Mouse (Mus musculus) gastrocnemius, postnatal 36 days (tissue): ENCODE data around the gene Rspry1. TPM values are rescaled to one million over a fixed set of nuclear protein-coding genes. Genes with fewer than 3 reads are reported as not detected.

Experiments used
- DNase-seq, 2 experiments: peaks; one replicate each; pipeline ENCODE4 v3.0.0; 2022
- intact Hi-C: fragments of 180-260 bp; cut with DNase I; formaldehyde crosslinking; loops from one replicate; pipeline ENCODE4 v1.15.1; 2025
- total RNA-seq, 2 experiments: library from RNA; stranded (reverse); gene quantifications; 2 replicates each; pipeline ENCODE4 v1.2.3; 2021

Rspry1 gene
- total RNA-seq, 2 experiments from 2014 or later = 7.3 to 9.3 TPM

DNA sequence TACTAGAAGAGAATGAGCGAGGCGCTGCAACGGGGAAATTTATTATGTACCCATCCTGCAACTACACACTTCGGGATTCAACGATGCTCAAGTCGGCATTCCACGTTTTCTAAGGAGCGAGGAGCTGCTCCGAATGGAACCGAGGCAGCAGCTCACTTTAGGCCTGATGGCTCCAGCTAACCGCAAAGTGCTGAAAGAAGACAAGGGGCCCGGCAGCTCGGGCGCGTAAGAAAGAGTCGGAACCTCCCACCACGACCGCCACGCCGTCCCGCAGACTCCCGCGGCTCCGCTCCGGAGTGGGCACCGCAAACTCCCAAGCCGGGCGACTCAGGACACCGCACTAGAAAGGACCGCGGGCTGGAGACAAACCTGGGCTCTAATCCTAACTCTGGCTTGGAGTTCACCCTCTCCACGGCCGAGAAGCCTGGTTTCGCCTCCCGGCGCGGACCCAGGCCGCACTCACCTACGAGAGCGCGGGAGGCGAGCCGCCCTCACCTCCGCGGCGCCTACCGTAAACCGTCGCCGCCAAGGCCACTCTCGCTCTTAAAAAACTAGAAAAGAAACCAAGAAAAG is 617 bp upstream of the Rspry1 start:
- peak in 1 of 2 experiments; percentile 24 for DNase-seq

DNA sequence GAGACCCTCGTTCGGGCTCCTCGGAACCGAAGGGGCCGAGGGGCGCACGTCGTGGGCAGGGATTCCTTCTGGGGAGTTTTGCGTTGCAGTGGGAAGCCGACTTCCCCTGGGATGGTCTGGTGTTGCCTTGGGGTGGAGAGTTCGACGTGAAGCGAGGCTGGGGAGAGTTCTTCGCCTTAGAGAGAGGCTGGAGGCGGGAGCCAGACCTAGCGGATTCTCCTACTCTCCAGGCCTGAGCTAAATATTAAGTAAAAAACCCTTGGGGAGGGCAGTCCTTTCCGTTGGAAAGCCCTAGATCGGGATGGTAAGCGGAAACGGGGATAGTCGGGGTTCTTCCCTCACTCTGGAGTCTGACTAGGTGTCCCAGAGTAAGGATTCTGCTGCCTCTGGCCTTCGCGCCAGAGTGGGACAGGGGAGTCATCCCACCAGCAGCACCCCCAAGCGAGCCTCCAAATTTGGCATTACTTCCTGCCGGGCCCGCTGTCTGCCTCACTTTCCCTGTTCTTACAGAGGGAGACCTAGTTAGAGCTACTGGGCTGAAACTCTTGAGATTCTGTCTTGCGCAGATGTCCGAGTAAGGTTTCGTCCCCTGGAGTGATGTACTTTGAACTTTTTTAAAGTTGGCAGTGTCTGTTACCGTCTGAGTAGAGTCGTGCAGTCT is 864 bp downstream of the Rspry1 start:
- intact Hi-C loops = no loop called here
- DNase-seq = no peak

More for the DNA sequence above, 617 bp upstream of the Rspry1 start:
- intact Hi-C loops = no loop called here

DNA sequence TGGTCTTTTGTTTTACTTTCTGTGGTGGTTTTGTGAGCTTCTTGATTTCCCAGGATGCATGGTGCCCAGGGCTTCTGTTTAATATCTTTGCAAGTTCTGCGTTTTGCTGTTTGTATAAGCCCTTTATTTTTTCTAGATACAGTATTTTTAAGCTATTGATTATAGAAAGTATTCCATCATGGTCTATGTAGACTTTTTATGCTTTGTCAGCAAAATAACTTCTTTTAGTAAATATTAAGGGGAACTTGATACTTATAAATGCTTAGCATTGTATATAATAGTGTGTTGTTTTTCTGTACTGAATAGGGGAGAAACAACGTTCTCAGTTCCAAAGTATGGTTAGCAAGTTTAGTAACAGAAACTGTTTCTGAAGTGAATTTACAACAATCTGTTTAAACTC is 2.3 kb downstream of the Rspry1 start:
- no peak for DNase-seq
- intact Hi-C loops = no loop called here

DNA sequence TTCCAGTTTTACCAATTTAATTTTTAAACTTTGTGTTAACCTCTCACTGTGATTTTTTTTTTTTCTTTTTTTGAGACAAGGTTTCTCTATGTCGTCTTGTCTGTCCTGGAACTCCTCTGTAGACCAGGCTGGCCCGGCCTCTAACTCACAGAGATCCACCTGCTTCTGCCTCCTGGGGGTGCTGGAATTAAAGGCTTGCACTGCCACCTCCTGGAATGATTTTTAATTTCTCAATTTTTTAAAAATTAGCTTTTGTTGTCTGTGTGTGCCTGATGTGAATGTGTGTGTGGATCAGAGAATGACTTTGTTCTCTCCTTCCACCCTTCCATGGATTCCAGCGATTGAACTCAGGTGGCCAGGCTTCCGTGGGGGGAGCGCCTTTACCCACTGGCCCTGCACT is 5.3 kb downstream of the Rspry1 start:
- intact Hi-C loops = loop anchor here (5.0 kb wide), 1 partner anchor 50 kb away; no protein-coding TSS in a partner anchor
- no peak for DNase-seq

- intact Hi-C loops = no loop called here
Observed at GRCm38 (mm10) chr8:94624885-94625284, 23.1 kb downstream of the Rspry1 start.

GRCm38 (mm10) chr8:94633564-94634194 is 31.9 kb downstream of the Rspry1 start:
- DNase-seq = no peak
- intact Hi-C loops = no loop called here

More at GRCm38 (mm10) chr8:94624885-94625284, 23.1 kb downstream of the Rspry1 start:
- DNase-seq = no peak

DNA sequence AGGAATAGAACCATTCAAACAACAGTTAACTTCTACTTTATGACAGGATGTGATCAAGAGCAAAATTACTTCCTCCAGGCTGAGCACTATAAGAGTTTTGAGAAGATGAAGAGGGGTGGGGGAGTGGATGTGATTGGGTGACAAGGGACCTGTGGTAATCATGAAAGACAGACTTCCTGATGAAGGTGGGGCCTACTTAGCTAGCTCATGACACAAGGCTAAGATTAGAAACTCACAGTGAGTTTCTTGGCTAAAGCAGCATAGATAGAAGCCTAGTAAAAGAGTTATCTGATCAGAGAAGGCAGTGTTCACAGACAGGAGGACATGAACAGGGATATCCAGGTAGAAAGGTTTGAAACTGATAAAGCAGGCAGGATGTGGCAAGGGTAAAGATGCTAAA is 32.5 kb downstream of the Rspry1 start:
- no peak for DNase-seq
- intact Hi-C loops = no loop called here

DNA sequence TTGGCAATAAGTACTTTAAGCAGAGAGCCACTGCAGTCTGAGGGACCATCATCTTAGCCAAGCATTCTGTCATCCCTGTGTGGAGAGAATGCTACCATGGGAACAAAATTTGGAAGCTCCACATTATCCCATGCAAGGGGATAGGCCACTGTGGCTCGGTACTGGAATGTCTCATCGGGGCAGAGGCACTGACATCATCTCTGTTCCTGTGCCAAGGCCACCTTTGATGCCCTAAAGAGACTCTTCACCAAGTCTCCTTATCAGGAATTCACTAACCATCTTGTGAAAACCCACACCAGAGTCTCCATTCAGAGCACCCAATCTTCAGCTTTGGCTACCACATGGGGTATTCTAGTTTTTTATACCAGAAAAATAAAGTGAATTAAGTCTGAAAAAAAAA is 39.4 kb downstream of the Rspry1 start:
- DNase-seq = no peak

GRCm38 (mm10) chr8:94641938-94642337 is 40.2 kb downstream of the Rspry1 start:
- DNase-seq = no peak
- intact Hi-C loops = no loop called here

More for the DNA sequence above, 39.4 kb downstream of the Rspry1 start:
- intact Hi-C loops = no loop called here

DNA sequence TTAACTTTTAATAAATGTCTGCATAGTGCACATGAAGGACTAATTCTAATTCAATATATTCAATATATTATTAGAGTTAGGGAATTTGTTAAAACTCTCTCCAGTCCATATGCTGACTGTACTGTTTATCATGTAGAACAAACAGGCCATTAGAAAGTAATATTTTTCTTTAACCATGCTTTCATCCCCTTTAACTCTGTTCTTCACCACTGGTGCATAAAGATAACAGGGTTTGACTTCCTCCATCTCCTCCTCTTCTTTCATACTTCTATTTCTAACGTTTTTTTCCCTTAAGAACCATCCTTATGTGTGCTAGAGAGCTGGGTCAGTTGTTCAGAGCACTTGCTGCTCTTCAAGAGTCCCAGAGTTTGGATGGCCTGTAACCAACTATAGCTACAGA is 43.5 kb downstream of the Rspry1 start:
- intact Hi-C loops = no loop called here

GRCm38 (mm10) chr8:94646165-94646564 is 44.4 kb downstream of the Rspry1 start:
- DNase-seq = no peak
- intact Hi-C loops = no loop called here

More for the DNA sequence above, 43.5 kb downstream of the Rspry1 start:
- no peak for DNase-seq

GRCm38 (mm10) chr8:94649496-94649895 is 47.8 kb downstream of the Rspry1 start:
- intact Hi-C loops = no loop called here
- no peak for DNase-seq

DNA sequence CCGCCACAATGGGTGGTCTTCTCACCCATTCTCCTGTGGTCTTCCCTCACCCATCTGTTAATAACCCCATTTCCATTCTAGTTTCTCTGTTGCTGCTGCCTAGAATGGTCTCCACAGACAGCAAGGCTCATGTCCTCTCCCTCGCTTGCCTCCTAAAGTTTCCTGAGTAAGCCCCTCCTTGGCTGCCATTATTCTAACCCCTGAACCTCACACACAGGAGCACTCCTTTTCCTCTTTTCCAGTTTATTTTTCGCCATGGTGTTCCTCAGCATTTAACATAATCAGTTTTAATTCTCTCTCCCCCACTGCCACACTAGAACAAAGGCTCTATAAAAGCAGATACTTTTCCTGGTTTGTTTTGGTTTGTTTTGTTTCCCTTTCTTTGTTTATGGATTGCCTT is 51.2 kb downstream of the Rspry1 start:
- intact Hi-C loops = no loop called here
- DNase-seq = no peak

GRCm38 (mm10) chr8:94654994-94655393 is 53.3 kb downstream of the Rspry1 start:
- no peak for DNase-seq
- intact Hi-C loops = loop anchor here (5.0 kb wide), 1 partner anchor 48 kb away; no protein-coding TSS in a partner anchor

GRCm38 (mm10) chr8:94658031-94658430 is 56.3 kb downstream of the Rspry1 start:
- intact Hi-C loops = loop anchor here (5.0 kb wide), 1 partner anchor 51 kb away; no protein-coding TSS in a partner anchor
- DNase-seq = no peak

DNA sequence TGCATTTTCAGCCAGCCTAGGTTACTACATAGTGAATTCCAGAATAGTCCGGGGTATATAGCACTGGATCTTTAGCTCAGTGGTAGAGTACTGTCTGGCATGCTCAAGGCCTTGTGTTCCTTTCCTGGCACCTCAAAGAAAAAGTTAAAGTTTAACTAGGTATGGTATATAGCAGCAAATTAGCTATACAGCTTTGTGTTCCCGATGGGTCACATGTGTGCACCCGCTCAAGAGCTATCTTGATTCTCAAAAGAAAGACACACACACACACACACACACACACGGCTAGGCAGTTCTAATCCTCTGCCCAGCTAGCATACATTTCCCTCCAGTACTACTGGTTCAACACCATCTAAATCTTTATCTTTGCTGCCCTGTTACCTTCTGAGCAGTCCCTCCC is 58.7 kb downstream of the Rspry1 start:
- intact Hi-C loops = no loop called here
- DNase-seq = no peak

DNA sequence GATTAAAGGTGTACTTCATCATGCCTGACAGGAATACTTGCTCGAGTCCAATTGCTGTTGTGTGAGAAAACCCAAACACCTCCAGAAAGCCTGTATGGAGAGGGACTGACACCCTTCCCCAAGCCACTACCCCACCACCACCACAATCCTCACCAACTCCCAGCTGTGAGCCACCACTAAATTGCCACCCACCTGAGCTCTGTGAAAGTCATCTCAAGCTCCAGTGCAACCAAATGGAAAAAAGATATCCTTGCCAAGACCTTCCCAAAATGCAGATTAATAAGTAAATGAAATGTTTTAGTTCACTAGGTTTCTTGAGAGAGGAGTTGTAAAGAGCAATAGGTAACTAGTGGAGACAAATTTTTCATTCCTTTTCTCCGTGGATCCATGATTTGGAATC is 63.0 kb downstream of the Rspry1 start:
- intact Hi-C loops = no loop called here
- no peak for DNase-seq

DNA sequence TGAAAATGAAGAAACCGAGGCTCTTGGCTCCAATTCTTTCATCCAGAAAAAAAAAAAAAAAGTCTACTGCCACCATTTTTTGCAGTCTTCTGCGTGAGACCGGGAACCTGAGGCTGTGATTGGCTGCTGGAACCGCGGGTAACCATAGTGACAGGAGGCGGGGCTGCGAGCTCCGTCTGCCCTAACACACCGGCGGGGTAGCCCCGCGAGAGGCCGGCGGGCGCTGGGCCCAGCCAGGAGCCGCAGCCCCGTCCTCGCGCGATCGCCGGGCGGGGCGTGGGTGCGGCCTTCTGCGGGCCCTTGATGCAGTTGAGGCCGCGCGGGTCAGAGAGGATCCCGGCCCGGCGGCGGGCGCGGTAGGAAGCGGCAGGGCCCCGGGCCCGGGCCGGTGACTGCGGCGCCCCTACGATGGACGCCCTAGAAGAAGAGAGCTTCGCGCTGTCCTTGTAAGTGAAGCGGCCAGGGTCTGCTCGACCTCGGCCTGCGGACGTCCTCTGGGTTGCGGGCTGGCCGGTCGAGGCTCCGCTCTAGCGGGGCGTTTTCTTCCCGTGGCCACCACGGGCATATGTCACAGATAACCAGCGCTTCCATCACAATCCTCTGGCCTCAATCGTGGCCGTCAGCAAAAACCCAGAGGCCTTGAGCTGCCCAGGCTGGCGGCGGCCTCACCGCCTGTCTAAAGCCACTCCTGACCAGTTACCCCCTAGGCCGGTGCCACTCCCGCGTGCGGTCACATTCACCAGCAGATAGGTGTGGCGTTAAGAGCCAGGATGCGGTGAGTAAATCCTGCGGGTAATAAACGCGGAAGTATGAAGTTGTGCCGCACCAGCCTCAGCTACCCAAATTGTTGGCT is 64.9 kb downstream of the Rspry1 start, which contains the start of gene Arl2bp:
Gene Arl2bp, plus strand, starts transcription at position 145 of the 853 bp plus-strand sequence.
- peak; percentile 88 to 90 for DNase-seq
- intact Hi-C loops = loop anchor here (2.0 kb wide), 1 partner anchor 36 kb away; no protein-coding TSS in a partner anchor

- DNase-seq = no peak
- intact Hi-C loops = no loop called here
Observed at GRCm38 (mm10) chr8:94674384-94674783, 72.6 kb downstream of the Rspry1 start.

- intact Hi-C loops = no loop called here
- no peak for DNase-seq
Observed at GRCm38 (mm10) chr8:94675923-94676322, 74.2 kb downstream of the Rspry1 start.

DNA sequence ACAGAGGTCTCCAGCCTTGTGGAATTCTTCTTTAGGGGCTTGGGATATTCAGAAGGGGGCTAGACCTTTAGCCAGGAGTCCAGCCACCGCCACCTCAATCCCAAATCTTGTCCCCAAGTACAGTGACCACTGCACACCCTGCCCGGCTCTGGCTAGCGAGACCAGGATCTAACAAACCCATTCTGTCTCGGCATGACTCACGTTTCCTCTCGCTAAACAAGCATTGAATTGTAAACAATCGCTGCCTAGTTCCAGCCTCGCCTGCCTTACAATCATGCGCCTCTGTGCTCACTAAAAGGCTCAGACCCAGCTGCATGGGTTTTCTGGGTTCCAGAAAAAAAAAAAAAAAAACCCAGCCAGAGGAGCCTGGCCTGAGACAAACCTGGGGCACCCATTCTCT is 76.8 kb downstream of the Rspry1 start:
- no peak for DNase-seq

More for the DNA sequence above, 76.8 kb downstream of the Rspry1 start:
- intact Hi-C loops = no loop called here
